Comparison of ENCODE assay signal across 8 mouse cellular contexts in the genomic region with DNA sequence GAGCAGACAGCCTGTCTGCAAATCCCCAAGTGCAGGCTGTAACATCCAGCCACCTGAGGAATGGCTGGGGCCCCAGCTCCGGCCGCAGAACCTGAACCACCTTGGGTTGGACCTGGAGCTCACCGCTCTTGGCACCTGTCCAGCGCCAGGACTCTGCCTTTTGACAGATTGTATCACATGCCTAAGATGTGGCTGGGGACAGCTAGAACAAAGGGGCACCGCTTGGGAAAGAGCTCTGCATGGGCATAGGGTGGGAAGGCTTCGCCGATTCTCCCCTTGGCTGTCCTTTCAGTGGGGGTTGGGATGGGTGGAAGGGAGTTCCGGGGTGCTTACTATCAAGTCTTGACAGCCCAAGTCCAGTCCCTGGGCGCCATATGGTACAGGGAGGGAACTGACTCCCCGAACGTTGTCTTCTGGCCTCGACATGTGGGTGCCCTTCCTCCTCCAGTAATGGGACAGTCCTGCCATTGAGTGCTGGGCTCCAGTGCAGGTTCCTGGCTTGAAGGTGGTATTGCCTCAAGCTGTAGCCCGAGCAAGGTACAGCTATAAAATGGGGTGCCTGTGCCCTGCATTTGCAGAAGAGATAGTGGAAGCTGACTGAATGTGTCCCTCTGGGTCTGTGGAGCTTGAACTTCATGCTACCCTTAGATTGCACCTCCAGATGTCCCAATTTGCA. TPM values are rescaled to one million over a fixed set of nuclear protein-coding genes. Genes with fewer than 3 reads are reported as not detected.
DNase-seq lines count a peak whose midpoint lies in the region; ATAC-seq and TF ChIP-seq lines count a peak whose summit lies in the region.

No protein-coding gene starts in this region.

- peak overlapping the region; percentile 21 for H3K27ac ChIP-seq in liver, adult 2 months (replicated peaks; ENCODE audit: insufficient read depth, low read depth, low read length)
- H3K27ac ChIP-seq in embryonic facial prominence, embryonic 11.5 days (replicated peaks; ENCODE audit: low read depth, low read length): no peak overlapping the region
- H3K27ac ChIP-seq in midbrain, embryonic 15.5 days: no peak overlapping the region
- H3K27ac ChIP-seq in thymus, adult 2 months (ENCODE audit: control insufficient read depth, insufficient read depth, low read length): no peak overlapping the region

- TF ChIP-seq POLR2A in liver, adult 2 months (IDR thresholded peaks at IDR 0.05; ENCODE audit: extremely low read depth, insufficient read depth, low read length): no peak
- no peak for TF ChIP-seq POLR2A in thymus, adult 2 months (IDR thresholded peaks at IDR 0.05; ENCODE audit: control insufficient read depth, extremely low read depth, insufficient read depth, low read length, poor library complexity)

- ATAC-seq in embryonic facial prominence, embryonic 11.5 days (replicated peaks; ENCODE audit: insufficient number of reproducible peaks, low FRiP score, low TSS enrichment, low read depth): peak; percentile 24; the same call in 1 of the 2 replicates
- ATAC-seq in midbrain, embryonic 15.5 days (replicated peaks): 0 out of 2 replicates have a peak, but pooled peaks have one; percentile 25
- ATAC-seq in activated CD4-positive, CD25-positive, alpha-beta regulatory T cell, adult 4 months: no peak

- no peaks in the 10 kb centered on the region for H3K9me3 ChIP-seq in embryonic facial prominence, embryonic 11.5 days (replicated peaks; ENCODE audit: control insufficient read depth, low read length)
- no peaks in the 10 kb centered on the region for H3K9me3 ChIP-seq in midbrain, embryonic 15.5 days

- H3K27me3 ChIP-seq in liver, adult 2 months (ENCODE audit: control insufficient read depth, insufficient read depth, low read length): no peaks in the 10 kb centered on the region
- H3K27me3 ChIP-seq in embryonic facial prominence, embryonic 11.5 days (ENCODE audit: control insufficient read depth, insufficient read depth, low read length): no peaks in the 10 kb centered on the region
- H3K27me3 ChIP-seq in midbrain, embryonic 15.5 days (replicated peaks): no peaks in the 10 kb centered on the region
- no peaks in the 10 kb centered on the region for H3K27me3 ChIP-seq in thymus, adult 2 months (ENCODE audit: control insufficient read depth, insufficient read depth, low read length)

- H3K79me2 ChIP-seq in liver, adult 2 months (ENCODE audit: control insufficient read depth, insufficient read depth, low read length): peaks cover 14% of the 10 kb centered on the region; the same call in 1 of the 2 replicates

- no peak overlapping the region for H3K4me2 ChIP-seq in embryonic facial prominence, embryonic 11.5 days (ENCODE audit: low read depth, low read length)
- no peak overlapping the region for H3K4me2 ChIP-seq in midbrain, embryonic 15.5 days

- no peaks in the 10 kb centered on the region for H3K36me3 ChIP-seq in liver, adult 2 months (ENCODE audit: control insufficient read depth, insufficient read depth, low read length)
- no peaks in the 10 kb centered on the region for H3K36me3 ChIP-seq in embryonic facial prominence, embryonic 11.5 days (replicated peaks; ENCODE audit: control insufficient read depth, insufficient read depth, low read depth, low read length)
- H3K36me3 ChIP-seq in midbrain, embryonic 15.5 days (replicated peaks): no peaks in the 10 kb centered on the region
- H3K36me3 ChIP-seq in thymus, adult 2 months (ENCODE audit: control insufficient read depth, insufficient read depth, low read length): no peaks in the 10 kb centered on the region

- H3K4me1 ChIP-seq in liver, adult 2 months (ENCODE audit: control insufficient read depth, insufficient read depth, low read length): peaks cover 35% of the 10 kb centered on the region
- H3K4me1 ChIP-seq in embryonic facial prominence, embryonic 11.5 days (ENCODE audit: control insufficient read depth, insufficient read depth, low read length): peaks cover 30% of the 10 kb centered on the region
- H3K4me1 ChIP-seq in midbrain, embryonic 15.5 days: peaks cover 19% of the 10 kb centered on the region
- H3K4me1 ChIP-seq in thymus, adult 2 months (replicated peaks; ENCODE audit: control insufficient read depth, insufficient read depth, low read length): peaks cover 59% of the 10 kb centered on the region

- 35% methylated on average over 13 of the region's 13 CpGs for WGBS in liver, adult 2 months
- WGBS in embryonic facial prominence, embryonic 11.5 days: 69% methylated on average over 13 of the region's 13 CpGs
- WGBS in midbrain, embryonic 15.5 days: 70% methylated on average over 13 of the region's 13 CpGs
- 55% methylated on average over 13 of the region's 13 CpGs for WGBS in thymus, adult 2 months

- no peak for TF ChIP-seq CTCF in liver, adult 2 months (IDR thresholded peaks at IDR 0.05; ENCODE audit: low read depth, low read length)
- TF ChIP-seq CTCF in thymus, adult 2 months (IDR thresholded peaks at IDR 0.05; ENCODE audit: borderline replicate concordance, control insufficient read depth, extremely low read depth, insufficient read depth, low read length, poor library complexity): no peak

- H3K4me3 ChIP-seq in liver, adult 2 months (ENCODE audit: insufficient read depth, low read depth, low read length): no peak overlapping the region
- H3K4me3 ChIP-seq in embryonic facial prominence, embryonic 11.5 days (ENCODE audit: low read depth, low read length): no peak overlapping the region
- H3K4me3 ChIP-seq in midbrain, embryonic 15.5 days: no peak overlapping the region
- no peak overlapping the region for H3K4me3 ChIP-seq in thymus, adult 2 months (ENCODE audit: control insufficient read depth, insufficient read depth, low read length)

- peak; percentile 65 for DNase-seq in liver, adult 2 months (ENCODE audit: extremely low read depth, low read depth, low spot score)
- no peak for DNase-seq in liver
- no peak for DNase-seq in embryonic facial prominence, embryonic 11.5 days (ENCODE audit: low spot score)
- DNase-seq in kidney, adult 18-20 months: peak; percentile 72
- DNase-seq in thymus, adult 2 months: no peak
- DNase-seq in gastrocnemius, postnatal 25 days: no peak

- peak overlapping the region; percentile 24; the same call in 1 of the 2 replicates for H3K9ac ChIP-seq in liver, adult 2 months (ENCODE audit: low read depth, low read length)
- H3K9ac ChIP-seq in embryonic facial prominence, embryonic 11.5 days (replicated peaks; ENCODE audit: low read length): peak overlapping the region; percentile 22; the same call in 1 of the 2 replicates
- no peak overlapping the region for H3K9ac ChIP-seq in midbrain, embryonic 15.5 days

RNA-seq across cellular contexts. Expression of gene Rplp0, which starts 21.1 kb away (rescaled TPM):
- 709 and 835 TPM in 2 replicates for total RNA-seq in liver, adult 2 months (2014; rRNA removed)
- polyA plus RNA-seq in liver, adult 2 months (2012; rRNA removed): 607 and 623 TPM in 2 replicates
- polyA plus RNA-seq in embryonic facial prominence, embryonic 11.5 days (2014; fragmentation: Nextera tagmentation; extraction: Ambion mirVana): 1,437 and 1,529 TPM in 2 replicates
- 811 and 847 TPM in 2 replicates for polyA plus RNA-seq in midbrain, embryonic 15.5 days (2015; fragmentation: Nextera tagmentation; extraction: Ambion mirVana)
- polyA plus RNA-seq in thymus, adult 2 months (2012; rRNA removed): 3,356 and 3,688 TPM in 2 replicates
- 1,000 to 10,000 TPM; 4,414 to 4,537 TPM for polyA plus RNA-seq in activated CD4-positive, CD25-positive, alpha-beta regulatory T cell, adult 4 months (2017; shearing (Covaris generic))
- 100 to 1,000 TPM; 558 to 572 TPM for total RNA-seq in gastrocnemius, postnatal 25 days (2021)

RNA-seq across cellular contexts. Expression of gene Gcn1l1, which starts 26.9 kb away (rescaled TPM):
- total RNA-seq in liver, adult 2 months (2014; rRNA removed): 14.8 and 18.3 TPM in 2 replicates
- polyA plus RNA-seq in liver, adult 2 months (2012; rRNA removed): 23.2 and 28.8 TPM in 2 replicates
- 29.3 and 31.4 TPM in 2 replicates for polyA plus RNA-seq in embryonic facial prominence, embryonic 11.5 days (2014; fragmentation: Nextera tagmentation; extraction: Ambion mirVana)
- 48.3 and 53.4 TPM in 2 replicates for polyA plus RNA-seq in midbrain, embryonic 15.5 days (2015; fragmentation: Nextera tagmentation; extraction: Ambion mirVana)
- polyA plus RNA-seq in thymus, adult 2 months (2012; rRNA removed): 87.8 and 109 TPM in 2 replicates
- polyA plus RNA-seq in activated CD4-positive, CD25-positive, alpha-beta regulatory T cell, adult 4 months (2017; shearing (Covaris generic)): 10 to 100 TPM; 22.2 to 30.6 TPM
- total RNA-seq in gastrocnemius, postnatal 25 days (2021): 10 to 100 TPM; 26.1 to 30.7 TPM

RNA-seq across cellular contexts. Expression of gene Pxn, which starts 31.7 kb away (rescaled TPM):
- 10.5 and 15.2 TPM in 2 replicates for total RNA-seq in liver, adult 2 months (2014; rRNA removed)
- 33.6 and 40.2 TPM in 2 replicates for polyA plus RNA-seq in liver, adult 2 months (2012; rRNA removed)
- 12.9 and 13.8 TPM in 2 replicates for polyA plus RNA-seq in embryonic facial prominence, embryonic 11.5 days (2014; fragmentation: Nextera tagmentation; extraction: Ambion mirVana)
- 20.4 and 20.9 TPM in 2 replicates for polyA plus RNA-seq in midbrain, embryonic 15.5 days (2015; fragmentation: Nextera tagmentation; extraction: Ambion mirVana)
- polyA plus RNA-seq in thymus, adult 2 months (2012; rRNA removed): 161 and 172 TPM in 2 replicates
- 10 to 100 TPM; 14.5 to 21.0 TPM for polyA plus RNA-seq in activated CD4-positive, CD25-positive, alpha-beta regulatory T cell, adult 4 months (2017; shearing (Covaris generic))
- total RNA-seq in gastrocnemius, postnatal 25 days (2021): 10 to 100 TPM; 70.0 to 78.1 TPM

RNA-seq across cellular contexts. Expression of gene Sirt4, which starts 53.6 kb away (rescaled TPM):
- 11.5 and 15.0 TPM in 2 replicates for total RNA-seq in liver, adult 2 months (2014; rRNA removed)
- 26.1 and 26.6 TPM in 2 replicates for polyA plus RNA-seq in liver, adult 2 months (2012; rRNA removed)
- polyA plus RNA-seq in embryonic facial prominence, embryonic 11.5 days (2014; fragmentation: Nextera tagmentation; extraction: Ambion mirVana): 12.7 and 17.2 TPM in 2 replicates
- 31.6 and 32.6 TPM in 2 replicates for polyA plus RNA-seq in midbrain, embryonic 15.5 days (2015; fragmentation: Nextera tagmentation; extraction: Ambion mirVana)
- 47.2 and 48.6 TPM in 2 replicates for polyA plus RNA-seq in thymus, adult 2 months (2012; rRNA removed)
- polyA plus RNA-seq in activated CD4-positive, CD25-positive, alpha-beta regulatory T cell, adult 4 months (2017; shearing (Covaris generic)): 10 to 100 TPM; 10.4 to 14.9 TPM
- total RNA-seq in gastrocnemius, postnatal 25 days (2021): 10 to 100 TPM; 13.8 to 14.1 TPM

Comparison
In these comparisons a context has a peak if more than half of its experiments do, and no peak if none do; other contexts are left out.
1. DNase-seq: peak in liver, adult 2 months (single experiment) and kidney, adult 18-20 months (single experiment); none in liver (single experiment), embryonic facial prominence, embryonic 11.5 days (single experiment), thymus, adult 2 months (single experiment) and gastrocnemius, postnatal 25 days (single experiment).